Mouse (Mus musculus) liver, embryonic 14.5 days (tissue): ENCODE data around the gene Clk2.

Source experiments
- CTCF ChIP-seq: IDR thresholded peaks from 2 replicates; pipeline ENCODE4 v1.5.1; 2016; ENCODE audit warnings: antibody characterized with exemption, low read depth, control low read depth
- EP300 ChIP-seq: IDR thresholded peaks from 2 replicates; pipeline ENCODE4 v1.6.1; 2016; ENCODE audit warnings: antibody characterized with exemption, low read depth

DNA sequence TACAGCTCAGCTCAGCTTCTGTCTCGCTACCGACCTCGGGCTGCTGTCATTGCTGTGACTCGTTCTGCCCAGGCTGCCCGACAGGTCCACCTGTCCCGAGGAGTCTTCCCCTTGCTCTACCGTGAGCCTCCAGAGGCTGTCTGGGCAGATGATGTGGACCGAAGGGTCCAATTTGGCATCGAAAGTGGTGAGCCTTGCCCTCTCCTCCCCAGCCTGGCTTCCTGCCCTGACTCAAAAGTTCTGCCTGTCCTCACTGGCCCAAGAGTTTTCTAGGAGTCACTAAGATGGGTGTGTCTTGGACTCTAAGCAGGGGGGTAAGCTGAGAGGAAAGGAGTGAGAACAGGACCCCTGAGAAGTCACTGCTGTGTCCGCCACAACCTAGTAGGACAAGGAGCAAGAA is 19.8 kb upstream of the Clk2 start:
- TF ChIP-seq CTCF (no peak), EP300 (no peak)
